Mouse (Mus musculus): ENCODE measurements at regions not wholly inside any gene's neighbourhood (a gene's known extent, or its start where the extent isn't known, plus 50 kb on each side); places are given as distances from the start of the nearest gene placed in this dataset.

Small RNA genes lying in the stretch of these regions (microRNA-seq; reads per million reads assigned to microRNA genes)
- 0 reads per million in 2 experiments for gene Gm27760 (ENCODE audit: borderline number of aligned reads in 2 of 2)
